Mouse (Mus musculus) embryonic facial prominence, embryonic 12.5 days (tissue): ENCODE results near the gene Patj. TPM values are rescaled to one million over a fixed set of nuclear protein-coding genes. Genes with fewer than 3 reads are reported as not detected.

ENCODE experiments used
- ATAC-seq: fragments of 200-750 bp; cut with Nextera tagmentation; 2 replicates; pipeline ENCODE4 v1.8.0; 2017; ENCODE audit not compliant: insufficient number of reproducible peaks, insufficient read depth, low FRiP score, low TSS enrichment
- H3K27ac ChIP-seq: fragments of 300-500 bp; sonication (generic); 2 replicates; pipeline ENCODE4 v1.5.1; 2016; ENCODE audit warnings: mild to moderate bottlenecking
- H3K27me3 ChIP-seq: fragments of 300-500 bp; sonication (generic); 2 replicates; pipeline ENCODE4 v1.6.1; 2016; ENCODE audit warnings: mild to moderate bottlenecking, moderate library complexity
- H3K36me3 ChIP-seq: fragments of 300-500 bp; sonication (generic); 2 replicates; pipeline ENCODE4 v1.6.1; 2016; ENCODE audit warnings: mild to moderate bottlenecking
- H3K4me1 ChIP-seq: fragments of 300-500 bp; sonication (generic); 2 replicates; pipeline ENCODE4 v1.6.1; 2016
- H3K4me2 ChIP-seq: fragments of 300-500 bp; sonication (generic); replicated peaks from 2 replicates; pipeline ENCODE4 v1.6.1; 2016; ENCODE audit warnings: mild to moderate bottlenecking, moderate library complexity
- H3K4me3 ChIP-seq: fragments of 300-500 bp; sonication (generic); 2 replicates; pipeline ENCODE4 v1.5.1; 2016; ENCODE audit warnings: mild to moderate bottlenecking
- H3K9ac ChIP-seq: fragments of 300-500 bp; sonication (generic); 2 replicates; pipeline ENCODE4 v1.6.1; 2016; ENCODE audit warnings: mild to moderate bottlenecking, moderate library complexity
- H3K9me3 ChIP-seq: fragments of 300-500 bp; sonication (generic); 2 replicates; pipeline ENCODE4 v1.6.1; 2016; ENCODE audit warnings: mild to moderate bottlenecking, moderate library complexity
- WGBS: fragments of 180-500 bp; shearing (Covaris S2); methylation state at CpG from one replicate; pipeline ENCODE4 v1.1.7; 2016; 5-methylcytosine and 5-hydroxymethylcytosine counted together
- microRNA-seq: library from miRNA; unstranded; fragments of <30 nt; microRNA quantifications from one replicate; pipeline ENCODE4, GENCODE M21; 2017
- polyA plus RNA-seq: library from polyadenylated mRNA; unstranded; fragments of >200 nt; fragmentation: Nextera tagmentation; extraction: Ambion mirVana; gene quantifications from 2 replicates; pipeline ENCODE4 v1.2.1, GENCODE M21; 2016

Patj gene
- polyA plus RNA-seq, 1 experiment from 2014 or later = 20.8 TPM

- Histone ChIP-seq H3K9ac (no peak overlapping the region), H3K9me3 (no peaks in the 10 kb centered on the region), H3K27me3 (no peaks in the 10 kb centered on the region), H3K27ac (no peak overlapping the region), H3K4me2 (no peak overlapping the region), H3K4me1 (peaks cover 13% of the 10 kb centered on the region; the same call in 1 of the 2 replicates), H3K36me3 (peaks cover 20% of the 10 kb centered on the region; the same call in 1 of the 2 replicates), H3K4me3 (no peak overlapping the region)
- no peak for ATAC-seq
- WGBS = 81% methylated on average over 4 of the region's 4 CpGs
Measured at GRCm38 (mm10) chr4:98754456-98754855, 358.9 kb downstream of the Patj start.

DNA sequence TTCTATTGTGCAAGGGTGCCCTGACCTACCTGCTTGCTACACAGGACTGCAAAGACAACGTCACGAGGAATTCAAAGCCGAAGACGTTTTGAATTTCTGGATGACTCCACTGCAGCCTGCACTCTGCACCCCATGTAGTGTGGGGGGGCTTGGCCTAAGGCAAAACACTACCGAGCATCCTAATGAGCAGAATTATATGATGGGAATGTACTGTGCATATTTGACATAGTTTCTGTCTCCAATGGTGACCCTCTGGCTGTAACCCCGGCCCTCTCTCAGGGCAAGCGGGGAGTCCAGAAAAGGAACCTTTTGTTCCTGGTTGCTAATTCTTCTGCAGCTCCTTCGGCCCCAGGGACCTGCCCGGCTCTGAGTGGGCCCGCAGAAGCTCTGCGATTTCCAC is 360.6 kb downstream of the Patj start:
- Histone ChIP-seq H3K27me3 (no peaks in the 10 kb centered on the region), H3K4me3 (no peak overlapping the region), H3K36me3 (peaks cover 24% of the 10 kb centered on the region), H3K27ac (no peak overlapping the region), H3K9me3 (no peaks in the 10 kb centered on the region), H3K4me2 (no peak overlapping the region), H3K9ac (no peak overlapping the region), H3K4me1 (peaks cover 13% of the 10 kb centered on the region; the same call in 1 of the 2 replicates)
- 30% methylated on average over 11 of the region's 11 CpGs for WGBS
- no peak for ATAC-seq

DNA sequence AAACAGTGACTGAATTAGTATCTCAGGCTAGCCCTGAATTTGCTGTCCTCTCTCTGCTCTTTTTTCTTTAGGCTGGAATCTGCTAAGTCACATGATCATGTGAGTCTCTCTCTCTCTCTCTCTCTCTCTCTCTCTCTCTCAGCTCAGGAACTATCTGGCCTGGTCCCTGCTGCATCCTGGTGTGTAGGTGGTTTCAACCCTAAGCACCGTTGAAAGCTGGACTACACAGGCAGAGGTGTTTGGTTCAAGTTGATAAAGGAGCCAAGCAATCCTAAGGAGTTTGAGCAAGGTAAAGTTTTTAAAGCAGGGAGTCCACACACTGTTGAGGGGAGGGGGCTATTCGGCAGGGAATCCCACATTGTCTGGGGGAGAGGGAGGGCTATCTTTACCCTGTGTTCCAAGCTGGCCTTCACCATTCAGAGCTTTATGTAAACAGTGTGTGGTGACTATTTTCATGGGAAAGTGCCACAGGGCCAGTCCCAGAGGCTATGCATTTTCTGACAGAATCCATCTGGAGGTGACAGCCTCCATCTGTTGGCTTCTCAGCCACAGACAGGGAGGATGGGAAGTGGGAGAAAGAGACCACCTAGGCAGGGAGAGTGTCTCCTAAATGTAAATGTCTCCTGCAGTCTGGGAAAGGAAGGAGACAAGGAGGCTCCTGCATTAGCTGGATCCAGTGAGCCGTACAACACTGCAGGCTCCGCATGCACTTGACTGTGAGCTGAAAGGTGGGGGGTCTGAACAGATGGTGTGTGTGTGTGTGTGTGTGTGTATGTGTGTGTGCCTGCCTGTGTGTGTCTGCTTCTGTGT is 362.6 kb downstream of the Patj start:
- Histone ChIP-seq H3K36me3 (peaks cover 30% of the 10 kb centered on the region), H3K9ac (no peak overlapping the region), H3K4me3 (no peak overlapping the region), H3K4me2 (no peak overlapping the region), H3K9me3 (no peaks in the 10 kb centered on the region), H3K27ac (peak overlapping the region; percentile 50; the same call in 1 of the 2 replicates), H3K4me1 (peaks cover 13% of the 10 kb centered on the region; the same call in 1 of the 2 replicates), H3K27me3 (no peaks in the 10 kb centered on the region)
- WGBS = 62% methylated on average over 4 of the region's 4 CpGs
- peak; percentile 71; the same call in 1 of the 2 replicates for ATAC-seq

GRCm38 (mm10) chr4:98758872-98759518 is 363.4 kb downstream of the Patj start:
- Histone ChIP-seq H3K4me2 (no peak overlapping the region), H3K9ac (no peak overlapping the region), H3K27me3 (no peaks in the 10 kb centered on the region), H3K9me3 (no peaks in the 10 kb centered on the region), H3K36me3 (peaks cover 31% of the 10 kb centered on the region), H3K27ac (peak overlapping the region; percentile 50; the same call in 1 of the 2 replicates), H3K4me3 (no peak overlapping the region), H3K4me1 (peaks cover 13% of the 10 kb centered on the region; the same call in 1 of the 2 replicates)
- no peak for ATAC-seq
- 73% methylated on average over 3 of the region's 3 CpGs for WGBS

- no peak overlapping the region for H3K27ac ChIP-seq
- H3K9me3 ChIP-seq = no peaks in the 10 kb centered on the region
- no peak overlapping the region for H3K4me2 ChIP-seq
- H3K4me1 ChIP-seq = no peaks in the 10 kb centered on the region
- WGBS = 78% methylated on average over 14 of the region's 14 CpGs
- ATAC-seq = no peak
- peaks cover 25% of the 10 kb centered on the region for H3K36me3 ChIP-seq
- no peak overlapping the region for H3K4me3 ChIP-seq
- H3K9ac ChIP-seq = no peak overlapping the region
- no peaks in the 10 kb centered on the region for H3K27me3 ChIP-seq
Measured at GRCm38 (mm10) chr4:98767134-98768133, 371.8 kb downstream of the Patj start.

Small RNA genes within 50 kb of the gene (microRNA-seq; reads per million reads assigned to microRNA genes)
- gene Gm22625 = not detected
- gene Gm26154 = not detected

Other genes starting within 250 kb of the Patj start
- 81.0 and 86.8 TPM in 2 replicates for gene Tm2d1, start 12.5 kb upstream of the Patj start, polyA plus RNA-seq